Mouse (Mus musculus): ENCODE results near the gene Ttc38.
"Not testable (repeated sequence)": the region's sequence is repeated elsewhere in the genome, so short reads cannot be mapped to it uniquely, and the experiment has no call there.

Ttc38 gene

GRCm38 (mm10) chr15:85822011-85822359, 10.1 kb upstream of the Ttc38 start:
- peak; percentile 50; the same call in 1 of the 2 replicates for ATAC-seq (ENCODE audit: low TSS enrichment)

GRCm38 (mm10) chr15:85826676-85827075, 5.4 kb upstream of the Ttc38 start:
- ATAC-seq (ENCODE audit: low TSS enrichment), result no peak

- no peak for ATAC-seq (ENCODE audit: low TSS enrichment)
Observed at GRCm38 (mm10) chr15:85828071-85828470, 4.0 kb upstream of the Ttc38 start.

- no peak for ATAC-seq (ENCODE audit: low TSS enrichment)
Observed at GRCm38 (mm10) chr15:85829470-85829869, 2.6 kb upstream of the Ttc38 start.

- no peak for ATAC-seq (ENCODE audit: low TSS enrichment)
Observed at GRCm38 (mm10) chr15:85832599-85832998, 493 bp downstream of the Ttc38 start.

- no peak for ATAC-seq (ENCODE audit: low TSS enrichment)
Observed at GRCm38 (mm10) chr15:85835335-85835734, 3.2 kb downstream of the Ttc38 start.

- ATAC-seq (ENCODE audit: low TSS enrichment), result no peak
Observed at GRCm38 (mm10) chr15:85836887-85837286, 4.8 kb downstream of the Ttc38 start.

GRCm38 (mm10) chr15:85840983-85841382, 8.9 kb downstream of the Ttc38 start:
- no peak for ATAC-seq (ENCODE audit: low TSS enrichment)

GRCm38 (mm10) chr15:85841796-85842360, 9.8 kb downstream of the Ttc38 start:
- no peak for ATAC-seq (ENCODE audit: low TSS enrichment)

- no peak for ATAC-seq (ENCODE audit: low TSS enrichment)
Observed at GRCm38 (mm10) chr15:85845071-85845470, 13.0 kb downstream of the Ttc38 start.

GRCm38 (mm10) chr15:85851656-85852392, 19.7 kb downstream of the Ttc38 start:
- ATAC-seq (ENCODE audit: low TSS enrichment), result no peak

- peak; percentile 66 for ATAC-seq (ENCODE audit: low TSS enrichment)
Observed at GRCm38 (mm10) chr15:85858980-85859489, 26.9 kb downstream of the Ttc38 start.

- ATAC-seq (ENCODE audit: low TSS enrichment), result peak; percentile 100
Observed at GRCm38 (mm10) chr15:85859490-85860031, 27.5 kb downstream of the Ttc38 start, which contains the start of gene Gtse1. Gene Gtse1 (plus strand): TSS chr15:85859745.

GRCm38 (mm10) chr15:85865913-85866312, 33.8 kb downstream of the Ttc38 start:
- ATAC-seq (ENCODE audit: low TSS enrichment), result not testable (repeated sequence)

- ATAC-seq (ENCODE audit: low TSS enrichment), result peak; percentile 93
Observed at GRCm38 (mm10) chr15:85867696-85868095, 35.6 kb downstream of the Ttc38 start.

GRCm38 (mm10) chr15:85877336-85877735, 45.2 kb downstream of the Ttc38 start:
- no peak for ATAC-seq (ENCODE audit: low TSS enrichment)

GRCm38 (mm10) chr15:85878848-85879497, 46.9 kb downstream of the Ttc38 start, which contains the start of gene Trmu:
Gene Trmu (plus strand): TSS chr15:85879312.
- ATAC-seq (ENCODE audit: low TSS enrichment), result peak; percentile 92

GRCm38 (mm10) chr15:85879498-85879895, 47.4 kb downstream of the Ttc38 start:
- ATAC-seq (ENCODE audit: low TSS enrichment), result peak; percentile 25

GRCm38 (mm10) chr15:85885606-85886005, 53.5 kb downstream of the Ttc38 start:
- ATAC-seq (ENCODE audit: low TSS enrichment), result no peak

GRCm38 (mm10) chr15:85889235-85889634, 57.1 kb downstream of the Ttc38 start:
- ATAC-seq (ENCODE audit: low TSS enrichment), result no peak

- no peak for ATAC-seq (ENCODE audit: low TSS enrichment)
Observed at GRCm38 (mm10) chr15:85891971-85892370, 59.9 kb downstream of the Ttc38 start.

GRCm38 (mm10) chr15:85892498-85893118, 60.5 kb downstream of the Ttc38 start:
- ATAC-seq (ENCODE audit: low TSS enrichment), result no peak

Data from frontal cortex, adult (tissue).